Mouse (Mus musculus) CH12.LX (cell line): ENCODE measurements around the gene Jmjd8. TPM values are rescaled to one million over a fixed set of nuclear protein-coding genes. Genes with fewer than 3 reads are reported as not detected.

Experiments
- DNase-seq: peaks from one replicate; pipeline ENCODE4 v3.0.0-alpha.2; 2013; ENCODE audit errors: extremely low read depth
- H3K27ac ChIP-seq: 2 replicates; pipeline ENCODE4 v1.5.1; 2012; ENCODE audit warnings: low read depth, mild to moderate bottlenecking, control low read depth, moderate library complexity; ENCODE audit not compliant: insufficient read depth
- H3K27me3 ChIP-seq: replicated peaks from 2 replicates; pipeline ENCODE3; 2012; ENCODE audit warnings: inconsistent platforms
- H3K36me3 ChIP-seq, 2 experiments: replicated peaks in 1 of 2; 2 replicates each; pipeline versions ENCODE3 to v1.6.1; 2012; ENCODE audit warnings: inconsistent platforms in 1 of 2, low read length in 1 of 2, mild to moderate bottlenecking in 1 of 2, mixed read lengths in 1 of 2, moderate library complexity in 1 of 2; ENCODE audit not compliant: control insufficient read depth in 1 of 2, insufficient read depth in 1 of 2
- H3K4me1 ChIP-seq, 2 experiments: 2 replicates each; pipeline ENCODE4 v1.6.1; 2012; ENCODE audit warnings: inconsistent platforms in 1 of 2, moderate library complexity in 1 of 2; ENCODE audit not compliant: insufficient read depth in 2 of 2, control insufficient read depth in 1 of 2
- H3K4me2 ChIP-seq: 2 replicates; pipeline ENCODE4 v1.6.1; 2012; ENCODE audit warnings: low read depth, mild to moderate bottlenecking, control low read depth; ENCODE audit not compliant: poor library complexity, insufficient read depth, severe bottlenecking
- H3K4me3 ChIP-seq, 3 experiments: fragments of 150-350 bp in 1 of 3; sonication (generic) in 1 of 3; replicated peaks in 1 of 3; 2 replicates each; pipeline versions ENCODE3 to v1.5.1; 2011 to 2012; ENCODE audit warnings: low read depth in 2 of 3, low read length in 2 of 3, mild to moderate bottlenecking in 2 of 3, moderate library complexity in 2 of 3, control low read depth in 1 of 3, improper control_type of control experiment in 1 of 3, inconsistent platforms in 1 of 3, mixed read lengths in 1 of 3; ENCODE audit not compliant: poor library complexity in 1 of 3
- H3K79me2 ChIP-seq: replicated peaks from 2 replicates; pipeline ENCODE4 v1.6.1; 2012; ENCODE audit warnings: mild to moderate bottlenecking, moderate library complexity; ENCODE audit not compliant: control insufficient read depth, poor library complexity, insufficient read depth, severe bottlenecking; ENCODE audit errors: extremely low read depth
- H3K9ac ChIP-seq: 2 replicates; pipeline ENCODE4 v1.6.1; 2012; ENCODE audit warnings: low read depth, mild to moderate bottlenecking, control low read depth, moderate library complexity; ENCODE audit not compliant: insufficient read depth
- H3K9me3 ChIP-seq: replicated peaks from 2 replicates; pipeline ENCODE3; 2012; ENCODE audit warnings: low read length, inconsistent platforms, mixed read lengths
- BHLHE40 ChIP-seq: IDR thresholded peaks from 2 replicates; pipeline ENCODE4 v1.6.1; 2011; ENCODE audit warnings: mild to moderate bottlenecking, low read depth, low read length, improper control_type of control experiment
- CHD1 ChIP-seq: IDR thresholded peaks from 2 replicates; pipeline ENCODE4 v1.6.1; 2012; ENCODE audit warnings: low read depth, low read length, improper control_type of control experiment, inconsistent platforms
- CHD2 ChIP-seq: IDR thresholded peaks from 2 replicates; pipeline ENCODE4 v1.6.1; 2011; ENCODE audit warnings: low read length, improper control_type of control experiment
- CTCF ChIP-seq, 2 experiments: IDR thresholded peaks in 1 of 2; conservative IDR thresholded peaks in 1 of 2; 2 replicates each; pipeline ENCODE4 v1.5.1; 2011 to 2012; ENCODE audit warnings: low read depth in 2 of 2, low read length in 2 of 2, improper control_type of control experiment in 1 of 2, inconsistent platforms in 1 of 2, mild to moderate bottlenecking in 1 of 2, moderate library complexity in 1 of 2
- E2F4 ChIP-seq: IDR thresholded peaks from 2 replicates; pipeline ENCODE4 v1.6.1; 2011; ENCODE audit warnings: low read depth, low read length, improper control_type of control experiment; ENCODE audit not compliant: insufficient replicate concordance
- EP300 ChIP-seq: IDR thresholded peaks from 2 replicates; pipeline ENCODE4 v1.6.1; 2011; ENCODE audit warnings: low read length, improper control_type of control experiment
- ETS1 ChIP-seq: conservative IDR thresholded peaks from 2 replicates; pipeline ENCODE4 v1.6.1; 2012; ENCODE audit warnings: low read depth, mild to moderate bottlenecking, inconsistent platforms, low read length, improper control_type of control experiment, moderate library complexity
- GABPA ChIP-seq: IDR thresholded peaks from 2 replicates; pipeline ENCODE4 v1.6.1; 2012; ENCODE audit warnings: low read depth, low read length, improper control_type of control experiment, inconsistent platforms; ENCODE audit not compliant: insufficient replicate concordance
- HCFC1 ChIP-seq: IDR thresholded peaks from 2 replicates; pipeline ENCODE4 v1.6.1; 2012; ENCODE audit warnings: low read depth, mild to moderate bottlenecking, inconsistent platforms, low read length, improper control_type of control experiment
- IRF4 ChIP-seq: IDR thresholded peaks from 2 replicates; pipeline ENCODE4 v1.6.1; 2014; ENCODE audit warnings: low read depth, mild to moderate bottlenecking, inconsistent platforms, low read length, improper control_type of control experiment
- JUND ChIP-seq: conservative IDR thresholded peaks from 2 replicates; pipeline ENCODE4 v1.6.1; 2011; ENCODE audit warnings: low read depth, low read length, improper control_type of control experiment
- MAFK ChIP-seq: IDR thresholded peaks from 2 replicates; pipeline ENCODE4 v1.6.1; 2011; ENCODE audit warnings: low read length, improper control_type of control experiment; ENCODE audit not compliant: insufficient replicate concordance
- MAX ChIP-seq: IDR thresholded peaks from 2 replicates; pipeline ENCODE4 v1.6.1; 2011; ENCODE audit warnings: low read length, improper control_type of control experiment
- MAZ ChIP-seq: IDR thresholded peaks from 2 replicates; pipeline ENCODE4 v1.6.1; 2012; ENCODE audit warnings: low read depth, mild to moderate bottlenecking, inconsistent platforms, low read length, improper control_type of control experiment, moderate library complexity
- MEF2A ChIP-seq: IDR thresholded peaks from 2 replicates; pipeline ENCODE4 v1.6.1; 2014; ENCODE audit warnings: low read depth, mild to moderate bottlenecking, inconsistent platforms, low read length, improper control_type of control experiment, borderline replicate concordance
- MXI1 ChIP-seq: IDR thresholded peaks from 2 replicates; pipeline ENCODE4 v1.6.1; 2011; ENCODE audit warnings: mild to moderate bottlenecking, low read depth, low read length, improper control_type of control experiment
- NELFE ChIP-seq: IDR thresholded peaks from 2 replicates; pipeline ENCODE4 v1.6.1; 2011; ENCODE audit warnings: low read depth, low read length, improper control_type of control experiment
- NRF1 ChIP-seq: IDR thresholded peaks from 2 replicates; pipeline ENCODE4 v1.6.1; 2014; ENCODE audit warnings: low read depth, mild to moderate bottlenecking, inconsistent platforms, low read length, improper control_type of control experiment, moderate library complexity
- PAX5 ChIP-seq: IDR thresholded peaks from 2 replicates; pipeline ENCODE4 v1.6.1; 2012; ENCODE audit warnings: low read length, inconsistent platforms, mixed read lengths
- POLR2A ChIP-seq: IDR thresholded peaks from 2 replicates; pipeline ENCODE4 v1.6.1; 2011; ENCODE audit warnings: low read depth, mild to moderate bottlenecking, improper control_type of control experiment, low read length
- POLR2AphosphoS2 ChIP-seq: IDR thresholded peaks from 2 replicates; pipeline ENCODE4 v1.6.1; 2011; ENCODE audit warnings: low read depth, low read length, improper control_type of control experiment
- RAD21 ChIP-seq: IDR thresholded peaks from 2 replicates; pipeline ENCODE4 v1.6.1; 2011; ENCODE audit warnings: low read depth, mild to moderate bottlenecking, low read length, improper control_type of control experiment, moderate library complexity
- SIN3A ChIP-seq: IDR thresholded peaks from 2 replicates; pipeline ENCODE4 v1.6.1; 2012; ENCODE audit warnings: low read length, improper control_type of control experiment, inconsistent platforms
- TBP ChIP-seq: conservative IDR thresholded peaks from 2 replicates; pipeline ENCODE4 v1.6.1; 2011; ENCODE audit warnings: low read depth, low read length, improper control_type of control experiment
- TCF12 ChIP-seq: IDR thresholded peaks from 2 replicates; pipeline ENCODE4 v1.6.1; 2014; ENCODE audit warnings: low read depth, mild to moderate bottlenecking, inconsistent platforms, low read length, improper control_type of control experiment
- UBTF ChIP-seq: IDR thresholded peaks from 2 replicates; pipeline ENCODE4 v1.6.1; 2012; ENCODE audit warnings: low read depth, mild to moderate bottlenecking, inconsistent platforms, low read length, improper control_type of control experiment, moderate library complexity
- USF2 ChIP-seq: conservative IDR thresholded peaks from 2 replicates; pipeline ENCODE4 v1.6.1; 2011; ENCODE audit warnings: low read depth, low read length, improper control_type of control experiment
- ZC3H11A ChIP-seq: IDR thresholded peaks from 2 replicates; pipeline ENCODE4 v1.6.1; 2012; ENCODE audit warnings: low read depth, mild to moderate bottlenecking, inconsistent platforms, low read length, improper control_type of control experiment
- dilution Hi-C: fragments of 300-500 bp; cut with MboI; formaldehyde crosslinking; loops from 2 replicates; pipeline ENCODE4 v1.14.3; 2020; ENCODE audit warnings: low sequenced_read_pairs; ENCODE audit not compliant: extremely low pct_unique_long_range_greater_than_20kb, extremely low pct_ligation_motif_present
- in situ Hi-C: fragments of 300-500 bp; cut with MboI; formaldehyde crosslinking; loops from 3 replicates; pipeline ENCODE4 v1.14.3; 2019; ENCODE audit warnings: low sequenced_read_pairs, low pct_ligation_motif_present, low pct_unique_long_range_greater_than_20kb, mixed read lengths
- polyA plus RNA-seq: library from polyadenylated mRNA; unstranded; fragments of >175 nt; gene quantifications from 2 replicates; pipeline ENCODE4 v1.2.1, GENCODE M21; 2012; ENCODE audit warnings: low read depth; ENCODE audit not compliant: insufficient read length
- total RNA-seq, 2 experiments: library from RNA; depleted of rRNA; stranded (reverse); fragments of 300-350 nt in 1 of 2; fragments of >200 nt in 1 of 2; gene quantifications; 2 replicates each; pipeline ENCODE4 v1.2.3; 2012 to 2014

Jmjd8 gene
- total and polyA plus RNA-seq, 3 experiments: 4.8 to 8.3 (median 7.7) TPM

DNA sequence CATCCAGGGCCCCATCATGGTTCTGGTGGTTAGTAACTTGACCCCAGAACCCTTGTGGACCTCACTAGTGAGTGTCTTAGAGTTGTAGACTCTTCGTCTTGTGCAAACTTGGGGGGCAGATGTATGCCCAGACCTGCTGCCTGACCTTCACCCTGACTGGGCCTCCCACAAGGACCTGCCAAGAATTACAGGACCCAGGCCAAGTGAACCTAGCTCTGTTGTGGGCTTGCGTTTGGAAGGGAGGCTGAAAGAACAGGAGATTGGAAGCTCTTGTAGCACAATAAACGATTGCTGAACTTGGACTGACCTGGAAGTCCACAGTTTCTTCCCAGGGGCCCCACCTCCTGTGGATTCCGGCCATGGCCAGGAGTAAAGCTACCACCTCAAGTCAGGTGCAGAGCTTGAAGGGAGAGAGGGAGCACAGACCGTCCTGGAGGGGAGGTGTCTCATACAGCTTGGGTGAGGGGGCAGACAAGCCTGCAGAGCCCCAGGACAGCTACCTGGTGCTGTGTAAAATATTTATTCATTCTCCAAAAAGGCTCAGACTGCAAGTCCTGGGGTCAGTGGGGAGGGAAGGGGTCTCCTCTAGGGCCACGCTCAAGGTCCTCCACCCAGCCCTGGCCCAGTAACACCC is 5.4 kb downstream of the Jmjd8 start:
- H3K27ac ChIP-seq: no peak overlapping the region
- peaks cover 16 to 40% of the 10 kb centered on the region in 2 experiments for H3K4me1 ChIP-seq

DNA sequence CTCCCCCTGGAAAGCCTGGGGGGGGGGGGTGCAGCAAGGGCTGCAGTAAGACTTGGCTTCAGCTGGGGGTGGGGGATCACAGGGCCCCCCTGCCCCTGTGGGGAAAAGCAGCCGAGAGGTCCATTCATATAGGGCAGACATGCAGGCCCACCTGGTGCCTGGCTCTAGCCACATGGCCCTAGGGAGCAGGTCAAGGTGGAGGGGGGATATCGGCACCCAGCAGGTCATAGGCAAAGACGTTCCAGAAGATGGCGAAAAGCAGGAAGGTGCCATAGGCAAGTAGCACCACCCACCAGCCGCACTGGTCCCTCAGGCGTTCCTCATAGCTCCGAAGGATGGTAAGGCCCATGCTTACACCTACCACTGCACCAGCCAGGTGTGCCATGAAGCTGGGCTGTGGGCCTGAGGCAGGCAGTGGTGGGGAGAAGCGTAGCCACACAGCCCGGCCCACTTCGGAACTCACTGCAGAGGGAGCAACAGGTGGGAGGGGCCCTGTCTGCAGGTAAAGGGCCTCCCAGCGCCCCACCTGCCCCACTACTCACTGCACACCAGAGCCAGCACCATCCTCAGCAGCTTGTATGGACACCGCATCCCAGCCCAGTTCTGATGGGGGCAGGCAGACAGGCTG is 6.0 kb downstream of the Jmjd8 start:
- Histone ChIP-seq H3K27me3 (no peaks in the 10 kb centered on the region), H3K4me2 (0 out of 2 replicates have a peak overlapping the region, but pooled peaks have one; percentile 33), H3K9me3 (no peaks in the 10 kb centered on the region), H3K79me2 (peaks cover 14% of the 10 kb centered on the region), H3K27ac (no peak overlapping the region), H3K9ac (no peak overlapping the region), H3K4me1 (peaks cover 16 to 37% of the 10 kb centered on the region in 2 experiments), H3K4me3 (no peak overlapping the region), H3K36me3 (peaks cover 62 to 76% of the 10 kb centered on the region in 2 experiments)
- TF ChIP-seq CHD1 (no peak), BHLHE40 (no peak), UBTF (no peak), EP300 (no peak), ZC3H11A (no peak), NRF1 (no peak), CTCF (conservative IDR thresholded peaks at IDR 0.05 in 1 of 2, IDR thresholded peaks at IDR 0.05 in 1 of 2; ENCODE audit: low read depth in 2 of 2, low read length in 2 of 2) (no peak), MEF2A (no peak), POLR2AphosphoS2 (no peak), POLR2A (no peak), ETS1 (no peak), GABPA (no peak), JUND (no peak), MAZ (no peak), MXI1 (no peak), TBP (no peak)
- DNase-seq: no peak
- dilution Hi-C loops (no loop called here), in situ Hi-C loops (no loop called here)

More for the DNA sequence above, 5.4 kb downstream of the Jmjd8 start:
- no peak for DNase-seq
- Histone ChIP-seq H3K4me3 (peak overlapping the region; percentile 69 to 81 (median 71)), H3K79me2 (peaks cover 14% of the 10 kb centered on the region), H3K27me3 (no peaks in the 10 kb centered on the region), H3K36me3 (peaks cover 56 to 76% of the 10 kb centered on the region in 2 experiments), H3K9ac (peak overlapping the region; percentile 84; the same call in 1 of the 2 replicates), H3K9me3 (no peaks in the 10 kb centered on the region), H3K4me2 (peak overlapping the region; percentile 33)
- dilution Hi-C loops (no loop called here), in situ Hi-C loops (no loop called here)
- TF ChIP-seq POLR2AphosphoS2 (no peak), USF2 (no peak), TCF12 (no peak), NELFE (no peak), GABPA (no peak), E2F4 (no peak), MAX (no peak), EP300 (no peak), JUND (no peak), NRF1 (no peak), MAFK (no peak), RAD21 (no peak), SIN3A (no peak), MXI1 (no peak), CHD2 (no peak), TBP (no peak), IRF4 (no peak), ETS1 (no peak), HCFC1 (no peak), PAX5 (no peak)
